Mouse (Mus musculus): ENCODE results near the gene Ift57. TPM values are rescaled to one million over a fixed set of nuclear protein-coding genes. Genes with fewer than 3 reads are reported as not detected.

Ift57 gene
- polyA plus RNA-seq, 1 experiment: 15.7 TPM

DNA sequence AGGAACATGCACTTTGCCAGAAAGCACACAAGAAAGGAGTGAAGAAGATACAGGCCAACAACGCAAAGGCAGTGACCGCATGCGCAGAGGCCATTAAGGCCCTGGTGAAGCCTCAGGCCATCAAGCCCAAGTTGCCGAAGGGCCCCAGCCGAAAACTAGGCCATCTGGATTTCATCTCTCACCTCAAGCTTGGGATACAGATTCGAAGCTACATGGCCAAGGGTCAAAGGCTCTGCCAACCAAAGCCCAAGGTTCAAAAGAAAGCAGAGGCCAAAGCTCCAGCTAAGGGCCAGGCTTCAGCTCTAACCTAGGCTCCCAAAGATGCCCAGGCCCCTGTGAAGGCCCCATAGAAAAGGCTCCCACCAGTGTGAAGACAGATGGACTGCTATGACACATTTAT, 87.1 kb downstream of the Ift57 start:
- Histone ChIP-seq H3K4me1 (ENCODE audit: control insufficient read depth, insufficient read depth, low read length) (peaks cover 5% of the 10 kb centered on the region), H3K27ac (ENCODE audit: control insufficient read depth, insufficient read depth, low read depth, low read length, poor library complexity) (no peak overlapping the region), H3K4me3 (replicated peaks; ENCODE audit: control insufficient read depth, low read depth, low read length) (no peak overlapping the region)
- no peak for TF ChIP-seq CTCF (IDR thresholded peaks at IDR 0.05; ENCODE audit: control insufficient read depth, insufficient read depth, low read length)
- no peak for TF ChIP-seq POLR2A (IDR thresholded peaks at IDR 0.05; ENCODE audit: borderline replicate concordance, control insufficient read depth, low read depth, low read length)
- WGBS: 94% methylated on average over 6 of the region's 6 CpGs

GRCm38 (mm10) chr16:49787714-49788113, 88.7 kb downstream of the Ift57 start:
- Histone ChIP-seq H3K4me1 (ENCODE audit: control insufficient read depth, insufficient read depth, low read length) (peaks cover 8% of the 10 kb centered on the region), H3K4me3 (replicated peaks; ENCODE audit: control insufficient read depth, low read depth, low read length) (no peak overlapping the region), H3K27ac (ENCODE audit: control insufficient read depth, insufficient read depth, low read depth, low read length, poor library complexity) (no peak overlapping the region)
- 82% methylated on average over 5 of the region's 5 CpGs for WGBS
- no peak for TF ChIP-seq CTCF (IDR thresholded peaks at IDR 0.05; ENCODE audit: control insufficient read depth, insufficient read depth, low read length)
- TF ChIP-seq POLR2A (IDR thresholded peaks at IDR 0.05; ENCODE audit: borderline replicate concordance, control insufficient read depth, low read depth, low read length): no peak

- Histone ChIP-seq H3K4me3 (replicated peaks; ENCODE audit: control insufficient read depth, low read depth, low read length) (no peak overlapping the region), H3K27ac (ENCODE audit: control insufficient read depth, insufficient read depth, low read depth, low read length, poor library complexity) (peak overlapping the region; percentile 71; the same call in 1 of the 2 replicates), H3K4me1 (ENCODE audit: control insufficient read depth, insufficient read depth, low read length) (peaks cover 8% of the 10 kb centered on the region)
- WGBS: 13% methylated on average over 9 of the region's 9 CpGs
- TF ChIP-seq CTCF (IDR thresholded peaks at IDR 0.05; ENCODE audit: control insufficient read depth, insufficient read depth, low read length): no peak
- no peak for TF ChIP-seq POLR2A (IDR thresholded peaks at IDR 0.05; ENCODE audit: borderline replicate concordance, control insufficient read depth, low read depth, low read length)
Observed at GRCm38 (mm10) chr16:49790575-49791465, 91.8 kb downstream of the Ift57 start.

GRCm38 (mm10) chr16:49792446-49792878, 93.4 kb downstream of the Ift57 start:
- TF ChIP-seq POLR2A (IDR thresholded peaks at IDR 0.05; ENCODE audit: borderline replicate concordance, control insufficient read depth, low read depth, low read length): no peak
- TF ChIP-seq CTCF (IDR thresholded peaks at IDR 0.05; ENCODE audit: control insufficient read depth, insufficient read depth, low read length): no peak
- peaks cover 9% of the 10 kb centered on the region for H3K4me1 ChIP-seq (ENCODE audit: control insufficient read depth, insufficient read depth, low read length)
- 9% methylated on average over 9 of the region's 9 CpGs for WGBS
- H3K4me3 ChIP-seq (replicated peaks; ENCODE audit: control insufficient read depth, low read depth, low read length): no peak overlapping the region
- peak overlapping the region; percentile 42 for H3K27ac ChIP-seq (ENCODE audit: control insufficient read depth, insufficient read depth, low read depth, low read length, poor library complexity)

GRCm38 (mm10) chr16:49793596-49793995, 94.6 kb downstream of the Ift57 start:
- H3K4me1 ChIP-seq (ENCODE audit: control insufficient read depth, insufficient read depth, low read length): peaks cover 11% of the 10 kb centered on the region
- TF ChIP-seq POLR2A (IDR thresholded peaks at IDR 0.05; ENCODE audit: borderline replicate concordance, control insufficient read depth, low read depth, low read length) (no peak), CTCF (IDR thresholded peaks at IDR 0.05; ENCODE audit: control insufficient read depth, insufficient read depth, low read length) (no peak)
- no peak overlapping the region for H3K4me3 ChIP-seq (replicated peaks; ENCODE audit: control insufficient read depth, low read depth, low read length)
- H3K27ac ChIP-seq (ENCODE audit: control insufficient read depth, insufficient read depth, low read depth, low read length, poor library complexity): 0 out of 2 replicates have a peak overlapping the region, but pooled peaks have one; percentile 15
- 80% methylated on average over 9 of the region's 9 CpGs for WGBS

DNA sequence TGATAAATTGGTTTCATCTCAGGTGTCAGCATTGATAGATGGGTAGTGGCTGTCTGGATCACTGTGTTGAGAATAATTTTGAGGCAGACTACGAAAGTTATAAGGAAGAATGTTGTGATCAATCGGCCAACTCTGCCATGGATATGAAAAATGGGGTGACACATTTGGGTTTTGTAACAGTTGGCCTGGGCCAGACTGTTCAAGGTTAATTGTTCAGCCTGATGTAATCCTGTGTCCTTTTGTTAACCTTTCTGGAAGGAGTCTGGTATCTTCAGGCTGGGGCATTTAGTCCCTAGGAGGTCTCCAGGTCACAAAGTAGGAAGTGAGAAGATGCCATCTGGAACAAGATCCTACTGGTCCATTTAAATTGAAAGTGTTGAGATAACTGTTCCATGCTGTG, 97.2 kb downstream of the Ift57 start:
- no peak for TF ChIP-seq CTCF (IDR thresholded peaks at IDR 0.05; ENCODE audit: control insufficient read depth, insufficient read depth, low read length)
- no peak for TF ChIP-seq POLR2A (IDR thresholded peaks at IDR 0.05; ENCODE audit: borderline replicate concordance, control insufficient read depth, low read depth, low read length)
- Histone ChIP-seq H3K4me1 (ENCODE audit: control insufficient read depth, insufficient read depth, low read length) (peaks cover 14% of the 10 kb centered on the region), H3K27ac (ENCODE audit: control insufficient read depth, insufficient read depth, low read depth, low read length, poor library complexity) (no peak overlapping the region), H3K4me3 (replicated peaks; ENCODE audit: control insufficient read depth, low read depth, low read length) (no peak overlapping the region)
- 63% methylated on average over 2 of the region's 2 CpGs for WGBS

DNA sequence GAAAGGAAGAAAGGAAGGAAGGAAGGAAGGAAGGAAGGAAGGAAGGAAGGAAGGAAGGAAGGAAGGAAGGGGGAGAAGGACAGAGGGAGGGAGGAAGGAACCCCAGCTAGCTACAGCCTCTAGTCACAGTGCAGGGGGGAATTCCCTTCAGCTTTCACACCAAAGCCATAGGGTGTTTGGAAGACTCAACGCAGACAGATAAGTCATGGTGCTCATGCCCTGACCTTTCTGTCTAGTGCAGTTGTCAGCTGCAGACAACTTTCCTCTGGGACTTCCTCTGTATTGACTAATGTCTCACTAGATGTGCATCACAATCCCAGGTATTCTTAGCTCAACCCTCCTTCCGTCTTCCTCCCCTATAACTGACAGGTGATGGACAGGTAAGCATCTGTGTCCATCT, 97.9 kb downstream of the Ift57 start:
- TF ChIP-seq POLR2A (IDR thresholded peaks at IDR 0.05; ENCODE audit: borderline replicate concordance, control insufficient read depth, low read depth, low read length) (no peak), CTCF (IDR thresholded peaks at IDR 0.05; ENCODE audit: control insufficient read depth, insufficient read depth, low read length) (no peak)
- Histone ChIP-seq H3K4me1 (ENCODE audit: control insufficient read depth, insufficient read depth, low read length) (peaks cover 18% of the 10 kb centered on the region), H3K4me3 (replicated peaks; ENCODE audit: control insufficient read depth, low read depth, low read length) (no peak overlapping the region), H3K27ac (ENCODE audit: control insufficient read depth, insufficient read depth, low read depth, low read length, poor library complexity) (no peak overlapping the region)
- WGBS: 82% methylated on average over 2 of the region's 2 CpGs

DNA sequence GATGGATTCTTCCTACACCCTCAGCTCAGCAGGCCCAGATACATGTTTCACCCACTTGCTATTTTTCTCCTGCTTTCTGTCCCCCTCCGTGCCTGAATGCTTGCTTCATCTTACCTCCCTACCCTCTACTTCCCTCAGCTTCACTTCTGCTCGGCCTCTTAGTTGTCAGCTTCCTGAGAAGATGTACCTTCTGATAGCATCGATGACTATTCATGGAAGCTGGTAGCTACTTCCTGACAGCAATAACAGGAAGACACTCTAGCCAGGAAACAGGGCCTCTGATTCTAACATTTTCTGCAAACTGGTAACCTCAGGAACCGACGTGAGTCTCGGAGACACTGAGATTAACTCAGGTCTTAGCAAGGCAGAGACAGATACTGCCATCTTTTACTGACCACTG, 99.8 kb downstream of the Ift57 start:
- TF ChIP-seq POLR2A (IDR thresholded peaks at IDR 0.05; ENCODE audit: borderline replicate concordance, control insufficient read depth, low read depth, low read length) (no peak), CTCF (IDR thresholded peaks at IDR 0.05; ENCODE audit: control insufficient read depth, insufficient read depth, low read length) (no peak)
- 4% methylated on average over 6 of the region's 6 CpGs for WGBS
- Histone ChIP-seq H3K4me3 (replicated peaks; ENCODE audit: control insufficient read depth, low read depth, low read length) (no peak overlapping the region), H3K4me1 (ENCODE audit: control insufficient read depth, insufficient read depth, low read length) (peaks cover 15% of the 10 kb centered on the region; the same call in 1 of the 2 replicates), H3K27ac (ENCODE audit: control insufficient read depth, insufficient read depth, low read depth, low read length, poor library complexity) (peak overlapping the region; percentile 66; the same call in 1 of the 2 replicates)

All from bone marrow, adult 2 months (tissue).